Comparison of ENCODE assay signal across 28 mouse cellular contexts in genomic region chr10:16145397-16145796, GRCm38 (mm10).
DNase-seq lines count a peak whose midpoint lies in the region; ATAC-seq and TF ChIP-seq lines count a peak whose summit lies in the region.
"Had no signal": no experiment of that assay in that cellular context is flagged by ENCODE, and none has a peak within 500 bp of the region (broad histone marks: within the 10 kb centered on the region; RNA-seq: fewer than 3 reads in every experiment).

No protein-coding gene starts in this region.

- H3K27me3 ChIP-seq in heart, embryonic 11.5 days (ENCODE audit: control insufficient read depth, insufficient read depth, low read length), result no peaks in the 10 kb centered on the region
- H3K27me3 ChIP-seq in heart, adult 2 months (ENCODE audit: control insufficient read depth, insufficient read depth, low read length), result no peaks in the 10 kb centered on the region
- H3K27me3 ChIP-seq in heart, postnatal 0 days (ENCODE audit: control insufficient read depth, insufficient read depth, low read length), result no peaks in the 10 kb centered on the region
- H3K27me3 ChIP-seq: CH12.LX; embryonic facial prominence, embryonic 13.5 days; embryonic facial prominence, embryonic 15.5 days; forebrain, embryonic 13.5 days; forebrain, embryonic 15.5 days; Patski had no signal

- no peak for TF ChIP-seq CTCF in heart, adult 2 months (IDR thresholded peaks at IDR 0.05)
- no peak for TF ChIP-seq CTCF in heart, postnatal 0 days (IDR thresholded peaks at IDR 0.05; ENCODE audit: low read depth)

- H3K4me2 ChIP-seq in heart, embryonic 11.5 days, result no peak overlapping the region
- H3K4me2 ChIP-seq in heart, postnatal 0 days (ENCODE audit: low read depth, low read length), result no peak overlapping the region
- H3K4me2 ChIP-seq: embryonic facial prominence, embryonic 13.5 days; embryonic facial prominence, embryonic 15.5 days; forebrain, embryonic 13.5 days; forebrain, embryonic 15.5 days had no signal

- ATAC-seq in heart, embryonic 11.5 days (replicated peaks; ENCODE audit: insufficient number of reproducible peaks, low FRiP score, low TSS enrichment), result peak; percentile 31; the same call in 1 of the 2 replicates
- peak; percentile 62 for ATAC-seq in heart, postnatal 0 days (ENCODE audit: insufficient read depth, low read depth)
- ATAC-seq: activated CD4-positive, CD25-positive, alpha-beta regulatory T cell, adult 4 months; CD4-positive, CD25-positive, alpha-beta regulatory T cell, adult 4 months; forebrain, embryonic 13.5 days; forebrain, embryonic 15.5 days; Patski had no signal

- TF ChIP-seq POLR2A in heart, adult 2 months (IDR thresholded peaks at IDR 0.05; ENCODE audit: insufficient read depth, low read depth, low read length), result no peak

- no peak overlapping the region for H3K9ac ChIP-seq in heart, embryonic 11.5 days (ENCODE audit: low read depth, low read length)
- H3K9ac ChIP-seq in heart, adult 2 months (ENCODE audit: low read depth, low read length), result no peak overlapping the region
- no peak overlapping the region for H3K9ac ChIP-seq in heart, postnatal 0 days (replicated peaks; ENCODE audit: low read depth, low read length)
- H3K9ac ChIP-seq: embryonic facial prominence, embryonic 13.5 days; embryonic facial prominence, embryonic 15.5 days; forebrain, embryonic 13.5 days; forebrain, embryonic 15.5 days had no signal

- 19% methylated on average over 1 of the region's 1 CpGs for WGBS in heart, embryonic 11.5 days (ENCODE audit: insufficient replicate concordance)
- 45% methylated on average over 1 of the region's 1 CpGs for WGBS in heart, adult 2 months
- 12% methylated on average over 1 of the region's 1 CpGs for WGBS in heart, postnatal 0 days

- H3K9me3 ChIP-seq in heart, embryonic 11.5 days (replicated peaks; ENCODE audit: control insufficient read depth, low read length), result no peaks in the 10 kb centered on the region
- no peaks in the 10 kb centered on the region for H3K9me3 ChIP-seq in heart, postnatal 0 days (replicated peaks; ENCODE audit: control insufficient read depth, low read length)
- H3K9me3 ChIP-seq: embryonic facial prominence, embryonic 13.5 days; embryonic facial prominence, embryonic 15.5 days; forebrain, embryonic 13.5 days; forebrain, embryonic 15.5 days; G1E had no signal

- no peak overlapping the region for H3K4me3 ChIP-seq in heart, embryonic 11.5 days (ENCODE audit: low read depth, low read length)
- H3K4me3 ChIP-seq in heart, adult 2 months, result no peak overlapping the region
- H3K4me3 ChIP-seq in heart, postnatal 0 days (ENCODE audit: low read depth, low read length), result no peak overlapping the region
- H3K4me3 ChIP-seq: embryonic facial prominence, embryonic 13.5 days; embryonic facial prominence, embryonic 15.5 days; erythroblast, embryonic 14.5 days; forebrain, embryonic 13.5 days; forebrain, embryonic 15.5 days had no signal

- no peaks in the 10 kb centered on the region for H3K4me1 ChIP-seq in heart, embryonic 11.5 days (ENCODE audit: control insufficient read depth, insufficient read depth, low read length)
- H3K4me1 ChIP-seq in heart, adult 2 months (ENCODE audit: control insufficient read depth, insufficient read depth, low read length), result no peaks in the 10 kb centered on the region
- H3K4me1 ChIP-seq in heart, postnatal 0 days (ENCODE audit: control insufficient read depth, insufficient read depth), result no peaks in the 10 kb centered on the region
- H3K4me1 ChIP-seq: embryonic facial prominence, embryonic 13.5 days; embryonic facial prominence, embryonic 15.5 days; forebrain, embryonic 13.5 days; forebrain, embryonic 15.5 days had no signal

- H3K36me3 ChIP-seq in heart, embryonic 11.5 days (ENCODE audit: control insufficient read depth, insufficient read depth, low read length), result no peaks in the 10 kb centered on the region
- no peaks in the 10 kb centered on the region for H3K36me3 ChIP-seq in heart, adult 2 months (ENCODE audit: control insufficient read depth, insufficient read depth, low read length)
- no peaks in the 10 kb centered on the region for H3K36me3 ChIP-seq in heart, postnatal 0 days (replicated peaks; ENCODE audit: control insufficient read depth, insufficient read depth, low read length)
- H3K36me3 ChIP-seq: embryonic facial prominence, embryonic 13.5 days; embryonic facial prominence, embryonic 15.5 days; forebrain, embryonic 15.5 days; G1E had no signal

- no peak overlapping the region for H3K27ac ChIP-seq in heart, embryonic 11.5 days (ENCODE audit: low read depth, low read length)
- no peak overlapping the region for H3K27ac ChIP-seq in heart, adult 2 months
- H3K27ac ChIP-seq in heart, postnatal 0 days (ENCODE audit: low read depth), result no peak overlapping the region
- H3K27ac ChIP-seq: embryonic facial prominence, embryonic 13.5 days; embryonic facial prominence, embryonic 15.5 days; forebrain, embryonic 13.5 days; forebrain, embryonic 15.5 days had no signal

- no peak for TF ChIP-seq EP300 in heart, adult 2 months (IDR thresholded peaks at IDR 0.05; ENCODE audit: insufficient read depth, low read depth, low read length)
- no peak for TF ChIP-seq EP300 in heart, postnatal 0 days (IDR thresholded peaks at IDR 0.05; ENCODE audit: low read depth)

- intact Hi-C loops in heart, postnatal 36 days (cut with DNase I), result no loop called here
- intact Hi-C loops in heart, adult 2 months (cut with DNase I), result no loop called here

- peak; percentile 64 for DNase-seq in heart, adult 11 months
- DNase-seq in heart, postnatal 36 days, result no peak
- no peak for DNase-seq in heart, adult 2 months
- no peak for DNase-seq in heart, postnatal 0 days (ENCODE audit: low spot score)
- DNase-seq in heart, adult 8-10 months (ENCODE audit: low spot score), result no peak
- DNase-seq in heart, postnatal 4 days, result peak; percentile 5
- no peak for DNase-seq in heart, adult 9 months (ENCODE audit: low spot score in 2 of 2)
- DNase-seq: adrenal gland, postnatal 10 days; adrenal gland, postnatal 25 days; B cell, adult 2 months; cerebellum, adult 11 months; cerebellum, adult 18-20 months; cerebellum, adult 8-10 months; cerebellum, adult 9-11 months; cerebellum, postnatal 14 days; cerebellum, postnatal 36 days; embryo, embryonic 11 days had no signal

- H3K79me2 ChIP-seq in heart, adult 2 months (replicated peaks; ENCODE audit: control insufficient read depth, insufficient read depth, low read length), result no peaks in the 10 kb centered on the region

Comparison
In these comparisons a context has a peak if more than half of its experiments do, and no peak if none do; other contexts are left out.
1. DNase-seq: peak in heart, adult 11 months (single experiment) and heart, postnatal 4 days (single experiment); none in heart, postnatal 36 days (0 of 2), heart, adult 2 months (0 of 2), heart, postnatal 0 days (single experiment), heart, adult 8-10 months (single experiment) and heart, adult 9 months (0 of 2).